Mouse (Mus musculus) MEL (cell line): ENCODE data around the gene Plac9a.
"Not testable (repeated sequence)": the region's sequence is repeated elsewhere in the genome, so short reads cannot be mapped to it uniquely, and the experiment has no call there.

Experiments used
- CTCF ChIP-seq, 3 experiments: IDR thresholded peaks in 2 of 3; conservative IDR thresholded peaks in 1 of 3; 2 replicates each; pipeline ENCODE4 v1.5.1; 2011 to 2012; ENCODE audit warnings: low read length in 3 of 3, low read depth in 2 of 3, mild to moderate bottlenecking in 2 of 3, improper control_type of control experiment in 1 of 3, inconsistent platforms in 1 of 3, mixed read lengths in 1 of 3, moderate library complexity in 1 of 3; ENCODE audit not compliant: control insufficient read depth in 1 of 3, insufficient read depth in 1 of 3, poor library complexity in 1 of 3, severe bottlenecking in 1 of 3
- KAT2A ChIP-seq: conservative IDR thresholded peaks from 2 replicates; pipeline ENCODE4 v1.6.1; 2012; ENCODE audit warnings: low read depth, low read length, improper control_type of control experiment, inconsistent platforms
- MAFK ChIP-seq: IDR thresholded peaks from 2 replicates; pipeline ENCODE4 v1.6.1; 2011; ENCODE audit warnings: low read depth, mild to moderate bottlenecking, low read length, improper control_type of control experiment, borderline replicate concordance
- MYB ChIP-seq: IDR thresholded peaks from 2 replicates; pipeline ENCODE4 v1.6.1; 2011; ENCODE audit warnings: mild to moderate bottlenecking, low read depth, low read length, improper control_type of control experiment
- MYC ChIP-seq: IDR thresholded peaks from 2 replicates; pipeline ENCODE4 v1.6.1; 2011; ENCODE audit warnings: low read depth, mild to moderate bottlenecking, low read length, improper control_type of control experiment, moderate library complexity
- NELFE ChIP-seq: IDR thresholded peaks from 2 replicates; pipeline ENCODE4 v1.6.1; 2011; ENCODE audit warnings: low read depth, low read length, improper control_type of control experiment
- TCF12 ChIP-seq: IDR thresholded peaks from 2 replicates; pipeline ENCODE4 v1.6.1; 2014; ENCODE audit warnings: low read depth, mild to moderate bottlenecking, inconsistent platforms, low read length, improper control_type of control experiment, moderate library complexity
- ZMIZ1 ChIP-seq: IDR thresholded peaks from 2 replicates; pipeline ENCODE4 v1.6.1; 2012; ENCODE audit warnings: low read depth, mild to moderate bottlenecking, inconsistent platforms, low read length, improper control_type of control experiment, moderate library complexity
- ZNF384 ChIP-seq: IDR thresholded peaks from 2 replicates; pipeline ENCODE4 v1.6.1; 2012; ENCODE audit warnings: low read depth, mild to moderate bottlenecking, inconsistent platforms, low read length, improper control_type of control experiment

DNA sequence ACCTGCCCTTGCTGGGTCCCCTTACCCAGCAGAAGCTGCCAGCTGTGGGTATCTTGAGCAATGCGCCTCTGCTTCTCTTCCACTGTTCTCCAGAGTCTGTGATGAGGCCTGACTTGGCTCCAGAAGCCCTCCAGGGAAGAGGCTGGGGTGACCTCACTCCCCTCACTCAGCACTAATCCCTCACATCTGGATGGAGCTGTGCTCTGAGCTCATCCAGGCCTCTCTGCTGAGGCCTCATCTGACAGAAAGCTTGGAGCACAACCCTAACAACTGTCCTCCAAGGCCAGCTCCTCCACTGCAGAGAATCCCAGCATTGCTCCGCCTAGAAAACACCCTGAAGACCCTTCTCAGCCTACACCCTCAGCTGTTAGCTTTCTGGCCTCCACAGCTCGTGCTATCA is 8.3 kb downstream of the Plac9a start:
- not testable (repeated sequence) for TF ChIP-seq CTCF (IDR thresholded peaks at IDR 0.05 in 2 of 3, conservative IDR thresholded peaks at IDR 0.05 in 1 of 3; ENCODE audit: control insufficient read depth in 1 of 3, insufficient read depth in 1 of 3, low read depth in 2 of 3, low read length in 3 of 3, poor library complexity in 1 of 3, severe bottlenecking in 1 of 3); KAT2A; MAFK; ZNF384; TCF12; MYC; NELFE; ZMIZ1; MYB
